Mouse (Mus musculus) ES-E14 (cell line): ENCODE measurements around the gene Pla2g7. TPM values are rescaled to one million over a fixed set of nuclear protein-coding genes. Genes with fewer than 3 reads are reported as not detected.

ENCODE experiments used
- DNase-seq: peaks from one replicate; pipeline ENCODE4 v3.0.0-alpha.2; 2013; ENCODE audit warnings: low read depth, low spot score
- H3K27ac ChIP-seq: 2 replicates; pipeline ENCODE4 v1.5.1; 2012; ENCODE audit warnings: low read depth, mild to moderate bottlenecking, low read length, moderate library complexity, mixed read lengths; ENCODE audit not compliant: poor library complexity, insufficient read depth, severe bottlenecking
- H3K36me3 ChIP-seq: 2 replicates; pipeline ENCODE4 v1.6.1; 2012; ENCODE audit warnings: mild to moderate bottlenecking, low read length, moderate library complexity, mixed read lengths; ENCODE audit not compliant: control insufficient read depth, poor library complexity, insufficient read depth, severe bottlenecking
- H3K4me1 ChIP-seq, 2 experiments: fragments of 150-350 bp in 1 of 2; sonication (generic) in 1 of 2; 2 replicates each; pipeline ENCODE4 v1.6.1; 2012; ENCODE audit warnings: low read length in 2 of 2, mild to moderate bottlenecking in 1 of 2, mixed read lengths in 1 of 2; ENCODE audit not compliant: control insufficient read depth in 2 of 2, insufficient read depth in 2 of 2, poor library complexity in 1 of 2
- H3K4me3 ChIP-seq, 2 experiments: fragments of 150-350 bp in 1 of 2; sonication (generic) in 1 of 2; 2 replicates each; pipeline ENCODE4 v1.5.1; 2012; ENCODE audit warnings: low read length in 2 of 2, low read depth in 1 of 2, mild to moderate bottlenecking in 1 of 2, mixed read lengths in 1 of 2; ENCODE audit not compliant: insufficient read depth in 1 of 2, poor library complexity in 1 of 2, severe bottlenecking in 1 of 2
- H3K9ac ChIP-seq: 2 replicates; pipeline ENCODE4 v1.6.1; 2012; ENCODE audit warnings: low read depth, mild to moderate bottlenecking, low read length, mixed read lengths; ENCODE audit not compliant: poor library complexity, insufficient read depth, severe bottlenecking
- H3K9me3 ChIP-seq: fragments of 150-350 bp; sonication (generic); 2 replicates; pipeline ENCODE4 v1.6.1; 2012; ENCODE audit warnings: low read depth, mild to moderate bottlenecking, low read length; ENCODE audit not compliant: control insufficient read depth, insufficient read depth
- CHD2 ChIP-seq: IDR thresholded peaks from 2 replicates; pipeline ENCODE4 v1.6.1; 2014; ENCODE audit warnings: mild to moderate bottlenecking, low read depth, low read length, inconsistent platforms
- HCFC1 ChIP-seq: IDR thresholded peaks from 2 replicates; pipeline ENCODE4 v1.6.1; 2012; ENCODE audit warnings: low read length, inconsistent platforms, borderline replicate concordance; ENCODE audit not compliant: insufficient read depth
- MAFK ChIP-seq: IDR thresholded peaks from 2 replicates; pipeline ENCODE4 v1.6.1; 2014; ENCODE audit warnings: mild to moderate bottlenecking, low read depth, low read length, inconsistent platforms; ENCODE audit not compliant: insufficient read depth
- ZC3H11A ChIP-seq: IDR thresholded peaks from 2 replicates; pipeline ENCODE4 v1.6.1; 2012; ENCODE audit warnings: low read depth, mild to moderate bottlenecking, inconsistent platforms, low read length, borderline replicate concordance
- ZNF384 ChIP-seq: IDR thresholded peaks from 2 replicates; pipeline ENCODE4 v1.6.1; 2012; ENCODE audit warnings: low read depth, low read length, inconsistent platforms
- in situ Hi-C, 2 experiments: fragments of 600-800 bp; cut with MboI; formaldehyde crosslinking; loops; one replicate each; pipeline ENCODE4 v1.15.1; 2025; ENCODE audit warnings: low sequenced_read_pairs in 2 of 2, inconsistent platforms in 1 of 2; ENCODE audit not compliant: unreplicated experiment in 2 of 2
- total RNA-seq: library from RNA; depleted of rRNA; stranded (reverse); fragments of 300-350 nt; gene quantifications from 2 replicates; pipeline ENCODE4 v1.2.3, GENCODE M21; 2012

Gene Pla2g7
- total RNA-seq, 1 experiment: 5.7 TPM

DNA sequence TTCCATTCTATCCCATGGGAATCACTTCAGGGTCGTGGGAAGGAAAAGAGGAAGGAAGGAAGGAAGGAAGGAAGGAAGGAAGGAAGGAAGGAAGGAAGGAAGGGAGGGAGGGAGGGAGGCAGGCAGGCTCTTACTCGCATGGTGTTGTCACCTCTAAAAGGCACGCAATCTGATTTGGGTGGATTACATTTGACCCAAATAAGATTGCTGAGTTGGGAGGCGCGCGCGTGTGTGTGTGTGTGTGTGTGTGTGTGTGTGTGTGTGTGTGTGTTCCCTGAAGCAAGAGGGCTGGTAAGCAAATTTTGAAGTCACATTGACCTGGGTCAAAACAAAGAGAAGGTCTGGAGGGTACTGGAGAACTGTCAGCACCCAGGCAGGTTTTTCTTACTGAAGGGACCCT is 1.4 kb downstream of the Pla2g7 start:
- no peaks in the 10 kb centered on the region for H3K9me3 ChIP-seq
- peaks cover 0 to 8% of the 10 kb centered on the region in 2 experiments; a peak in 2 of 4 replicates for H3K4me1 ChIP-seq
- no peak overlapping the region for H3K4me3 ChIP-seq
- TF ChIP-seq MAFK (no peak), CHD2 (no peak), ZNF384 (no peak), HCFC1 (no peak), ZC3H11A (no peak)
- DNase-seq: no peak
- H3K9ac ChIP-seq: no peak overlapping the region
- H3K36me3 ChIP-seq: no peaks in the 10 kb centered on the region
- no peak overlapping the region for H3K27ac ChIP-seq
- in situ Hi-C loops: no loop called here

DNA sequence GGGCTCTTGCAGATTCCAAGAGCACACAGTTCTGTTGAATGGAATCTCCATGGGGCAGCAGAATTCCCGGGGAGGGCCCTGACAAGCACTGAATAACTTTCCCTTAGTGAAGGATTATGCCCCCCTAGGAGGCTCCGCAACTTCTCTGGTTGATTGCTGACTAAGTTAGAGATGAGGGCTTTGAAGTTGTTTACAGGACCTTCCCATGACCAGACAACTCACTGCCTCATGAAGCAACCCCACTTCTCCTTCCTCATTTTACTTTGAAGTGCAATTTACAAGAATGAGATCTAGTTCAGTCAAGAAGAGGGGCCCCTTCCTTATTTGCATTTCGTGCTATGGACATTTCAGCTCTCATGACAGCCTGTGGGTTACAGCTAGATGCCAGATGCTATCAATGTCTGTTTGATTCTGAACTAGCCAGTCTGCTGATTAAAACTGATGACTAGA is 5.8 kb downstream of the Pla2g7 start:
- Histone ChIP-seq H3K4me3 (no peak overlapping the region), H3K27ac (no peak overlapping the region), H3K9me3 (no peaks in the 10 kb centered on the region), H3K9ac (no peak overlapping the region), H3K4me1 (peaks cover 0 to 5% of the 10 kb centered on the region in 2 experiments; a peak in 1 of 4 replicates), H3K36me3 (no peaks in the 10 kb centered on the region)
- in situ Hi-C loops: no loop called here
- TF ChIP-seq ZNF384 (no peak), ZC3H11A (no peak), HCFC1 (no peak), CHD2 (no peak), MAFK (no peak)
- no peak for DNase-seq

- H3K4me3 ChIP-seq: no peak overlapping the region
- in situ Hi-C loops: no loop called here
- no peaks in the 10 kb centered on the region for H3K36me3 ChIP-seq
- H3K27ac ChIP-seq: no peak overlapping the region
- DNase-seq: no peak
- no peaks in the 10 kb centered on the region for H3K4me1 ChIP-seq
- no peaks in the 10 kb centered on the region for H3K9me3 ChIP-seq
- TF ChIP-seq HCFC1: no peak
- no peak for TF ChIP-seq ZC3H11A
- no peak overlapping the region for H3K9ac ChIP-seq
These were observed 12.6 kb downstream of the Pla2g7 start for GRCm38 (mm10) chr17:43580456-43580855.

GRCm38 (mm10) chr17:43581012-43581467 is 13.1 kb downstream of the Pla2g7 start:
- in situ Hi-C loops: no loop called here
- H3K4me3 ChIP-seq: no peak overlapping the region

GRCm38 (mm10) chr17:43584771-43585170 is 16.9 kb downstream of the Pla2g7 start:
- in situ Hi-C loops: no loop called here
- Histone ChIP-seq H3K36me3 (no peaks in the 10 kb centered on the region), H3K9ac (no peak overlapping the region), H3K4me3 (no peak overlapping the region), H3K9me3 (no peaks in the 10 kb centered on the region), H3K4me1 (no peaks in the 10 kb centered on the region), H3K27ac (no peak overlapping the region)
- TF ChIP-seq ZC3H11A (no peak), ZNF384 (no peak), CHD2 (no peak), HCFC1 (no peak), MAFK (no peak)
- no peak for DNase-seq

More at GRCm38 (mm10) chr17:43581012-43581467, 13.1 kb downstream of the Pla2g7 start:
- Histone ChIP-seq H3K36me3 (no peaks in the 10 kb centered on the region), H3K9me3 (no peaks in the 10 kb centered on the region), H3K9ac (no peak overlapping the region), H3K27ac (no peak overlapping the region), H3K4me1 (no peaks in the 10 kb centered on the region)
- TF ChIP-seq ZNF384 (no peak), ZC3H11A (no peak), MAFK (no peak), CHD2 (no peak), HCFC1 (no peak)
- no peak for DNase-seq
